Mouse (Mus musculus) layer of hippocampus, postnatal 10 days (tissue): ENCODE measurements around the gene Eci1. TPM values are rescaled to one million over a fixed set of nuclear protein-coding genes. Genes with fewer than 3 reads are reported as not detected.
A peak's percentile ranks its signal among the peaks of the same experiment; 100 is the strongest.

ENCODE experiments used
- DNase-seq, 2 experiments: peaks; one replicate each; pipeline ENCODE4 v3.0.0; 2021; ENCODE audit warnings: low spot score in 2 of 2
- total RNA-seq, 2 experiments: library from RNA; stranded (reverse); gene quantifications; 2 replicates each; pipeline ENCODE4 v1.2.3; 2021

Eci1 gene
- total RNA-seq, 2 experiments from 2014 or later = 19.2 to 21.1 TPM

DNA sequence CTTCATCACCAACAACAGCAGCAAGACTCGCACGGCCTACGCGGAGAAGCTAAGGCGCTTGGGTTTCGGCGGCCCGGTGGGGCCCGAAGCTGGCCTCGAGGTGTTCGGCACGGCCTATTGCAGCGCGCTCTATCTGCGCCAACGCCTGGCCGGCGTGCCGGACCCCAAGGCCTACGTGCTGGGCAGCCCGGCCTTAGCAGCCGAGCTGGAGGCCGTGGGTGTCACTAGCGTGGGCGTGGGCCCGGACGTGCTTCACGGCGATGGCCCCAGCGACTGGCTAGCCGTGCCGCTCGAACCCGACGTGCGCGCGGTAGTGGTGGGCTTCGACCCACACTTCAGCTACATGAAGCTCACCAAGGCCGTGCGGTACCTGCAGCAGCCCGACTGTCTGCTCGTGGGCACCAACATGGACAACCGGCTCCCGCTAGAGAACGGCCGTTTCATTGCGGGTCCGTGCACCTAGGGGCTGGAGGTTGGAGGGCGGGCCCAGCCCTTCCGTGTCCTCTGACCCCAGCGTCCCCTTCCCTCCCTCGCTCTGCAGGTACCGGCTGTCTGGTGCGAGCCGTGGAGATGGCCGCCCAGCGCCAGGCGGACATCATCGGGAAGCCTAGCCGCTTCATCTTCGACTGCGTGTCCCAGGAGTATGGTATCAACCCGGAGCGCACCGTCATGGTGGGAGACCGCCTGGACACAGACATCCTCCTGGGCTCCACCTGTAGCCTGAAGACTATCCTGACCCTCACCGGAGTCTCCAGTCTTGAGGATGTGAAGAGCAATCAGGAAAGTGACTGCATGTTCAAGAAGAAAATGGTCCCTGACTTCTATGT lies 44.5 kb downstream of the Eci1 start:
- DNase-seq = peak in 1 of 2 experiments; percentile 47

DNA sequence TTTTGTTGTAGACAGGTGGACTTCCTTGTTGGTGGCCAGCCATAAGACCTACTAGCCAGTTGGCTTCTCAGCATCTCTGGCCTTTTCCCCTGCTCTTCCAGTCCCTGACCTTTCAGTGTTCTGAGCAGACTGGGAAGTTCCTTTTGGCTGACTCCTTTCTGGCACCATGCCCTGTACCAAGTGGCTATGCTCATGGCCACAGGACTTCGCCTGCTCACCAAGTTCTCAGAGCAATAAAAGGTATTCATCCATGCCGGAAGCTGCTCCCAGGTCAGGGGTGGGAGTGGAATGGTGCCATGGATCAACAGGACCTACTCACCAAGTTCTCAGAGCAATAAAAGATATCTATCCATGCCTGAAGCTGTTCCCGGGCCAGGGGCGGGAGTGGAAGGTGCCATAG lies 46.1 kb downstream of the Eci1 start:
- DNase-seq = peak in 1 of 2 experiments; percentile 53

DNA sequence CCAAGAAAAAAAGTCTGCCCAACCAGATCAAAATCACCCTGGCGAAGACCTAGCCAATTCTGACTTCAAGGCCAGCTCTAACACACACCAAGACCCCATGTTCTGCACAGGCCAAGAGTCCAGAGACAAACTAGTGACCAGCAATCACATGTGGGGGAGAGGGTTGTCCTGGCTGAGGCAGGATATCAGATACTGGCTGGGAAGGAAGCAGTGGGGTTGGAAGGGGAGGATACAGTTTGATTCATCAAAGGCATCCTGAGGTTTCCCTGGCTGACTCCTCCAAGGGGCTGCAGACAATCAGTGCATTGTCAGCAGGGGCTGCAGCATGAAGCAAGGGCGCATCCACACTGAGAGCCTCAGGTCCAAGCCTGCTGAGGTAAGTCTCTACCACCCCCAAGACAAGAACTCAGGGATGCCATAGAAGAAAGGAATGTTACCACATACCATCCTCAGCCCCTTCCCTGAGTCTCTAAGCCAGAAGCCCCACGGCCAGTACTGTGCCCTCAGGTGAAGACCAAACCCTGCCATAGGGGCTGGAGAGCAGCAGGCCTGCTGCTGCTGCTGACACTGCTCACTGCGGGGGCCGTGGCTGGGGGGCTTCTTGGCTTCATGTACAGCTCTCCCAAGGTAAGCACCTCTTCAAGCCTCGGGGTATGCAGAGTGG lies 47.3 kb downstream of the Eci1 start, which contains the start of gene Bricd5:
Bricd5 (plus strand) TSS at position 273 of the 664 bp plus-strand sequence.
- DNase-seq = no peak

DNA sequence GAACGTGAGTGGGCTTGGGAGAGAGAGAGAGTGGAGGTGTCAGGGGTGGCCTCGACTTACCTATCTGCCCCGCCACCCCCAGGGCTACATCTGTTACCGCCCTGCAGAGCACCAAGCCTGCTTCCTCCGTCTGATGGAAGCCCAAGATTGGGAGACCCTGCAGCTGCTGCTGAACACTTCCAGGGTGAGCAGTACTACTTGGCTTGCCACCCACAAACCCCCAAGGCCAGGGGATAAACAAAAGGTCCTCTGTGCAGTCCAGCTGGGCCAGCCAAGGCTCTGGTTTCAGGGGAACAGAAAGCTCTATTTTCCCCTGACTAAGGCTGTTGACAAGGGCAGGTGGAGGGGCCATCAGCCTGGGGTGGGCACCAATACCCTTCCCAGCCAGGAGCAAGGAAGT lies 48.1 kb downstream of the Eci1 start:
- DNase-seq = peak; percentile 63 to 69

DNA sequence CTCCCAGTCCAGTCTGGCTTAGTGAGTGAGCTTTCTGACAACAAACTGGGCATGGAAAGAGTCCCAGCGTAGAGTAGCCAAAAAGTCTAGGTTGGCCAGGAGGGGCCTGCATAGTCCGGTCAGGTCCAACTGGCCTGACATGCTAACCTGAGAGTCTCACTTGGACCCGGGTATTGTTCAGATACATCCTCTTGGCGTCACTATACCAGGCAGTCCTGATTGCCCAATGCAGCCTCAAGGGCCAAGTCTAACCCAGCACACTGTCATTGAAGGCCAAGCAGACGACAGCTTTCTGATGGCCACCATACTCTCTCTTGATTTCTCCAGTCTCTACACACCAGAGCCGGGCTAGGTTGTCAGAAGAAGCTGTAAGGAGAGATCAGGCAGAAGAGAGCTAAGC lies 49.1 kb downstream of the Eci1 start:
- no peak for DNase-seq

DNA sequence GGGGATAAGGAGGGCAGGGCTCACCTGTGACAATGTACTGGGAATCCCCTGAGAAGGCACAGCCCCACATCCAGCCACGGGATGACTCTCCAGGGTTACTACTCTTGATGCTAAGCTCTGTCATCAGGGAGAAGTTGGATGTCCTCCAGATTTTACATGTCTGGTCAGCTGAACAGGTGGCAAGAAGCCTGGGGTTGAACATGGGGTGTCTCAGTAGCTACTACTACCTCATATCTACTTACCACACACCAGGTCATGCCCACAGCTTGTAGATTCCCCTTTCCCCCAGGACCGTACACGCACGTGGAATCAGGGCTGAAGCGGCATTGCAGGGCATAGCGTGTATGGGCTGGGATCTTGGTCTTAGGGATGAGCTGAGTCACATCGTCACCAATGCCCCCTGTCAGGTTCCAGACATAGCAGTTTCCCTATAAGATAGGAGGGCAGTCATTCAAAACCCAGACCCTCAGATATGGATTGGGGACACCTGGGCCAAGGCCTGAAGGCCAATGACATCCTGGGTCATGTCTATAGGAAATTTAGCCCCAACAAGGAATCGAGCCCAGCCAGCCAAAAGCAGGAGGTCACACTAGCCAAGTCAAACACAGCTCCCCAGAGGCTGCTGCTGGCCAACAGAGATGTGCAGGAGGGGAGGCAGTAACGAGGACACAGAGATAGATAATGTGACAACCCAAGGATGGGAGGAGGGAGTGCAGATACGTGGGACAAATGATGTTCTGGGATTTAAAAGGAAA lies 49.8 kb downstream of the Eci1 start:
- DNase-seq = no peak

DNA sequence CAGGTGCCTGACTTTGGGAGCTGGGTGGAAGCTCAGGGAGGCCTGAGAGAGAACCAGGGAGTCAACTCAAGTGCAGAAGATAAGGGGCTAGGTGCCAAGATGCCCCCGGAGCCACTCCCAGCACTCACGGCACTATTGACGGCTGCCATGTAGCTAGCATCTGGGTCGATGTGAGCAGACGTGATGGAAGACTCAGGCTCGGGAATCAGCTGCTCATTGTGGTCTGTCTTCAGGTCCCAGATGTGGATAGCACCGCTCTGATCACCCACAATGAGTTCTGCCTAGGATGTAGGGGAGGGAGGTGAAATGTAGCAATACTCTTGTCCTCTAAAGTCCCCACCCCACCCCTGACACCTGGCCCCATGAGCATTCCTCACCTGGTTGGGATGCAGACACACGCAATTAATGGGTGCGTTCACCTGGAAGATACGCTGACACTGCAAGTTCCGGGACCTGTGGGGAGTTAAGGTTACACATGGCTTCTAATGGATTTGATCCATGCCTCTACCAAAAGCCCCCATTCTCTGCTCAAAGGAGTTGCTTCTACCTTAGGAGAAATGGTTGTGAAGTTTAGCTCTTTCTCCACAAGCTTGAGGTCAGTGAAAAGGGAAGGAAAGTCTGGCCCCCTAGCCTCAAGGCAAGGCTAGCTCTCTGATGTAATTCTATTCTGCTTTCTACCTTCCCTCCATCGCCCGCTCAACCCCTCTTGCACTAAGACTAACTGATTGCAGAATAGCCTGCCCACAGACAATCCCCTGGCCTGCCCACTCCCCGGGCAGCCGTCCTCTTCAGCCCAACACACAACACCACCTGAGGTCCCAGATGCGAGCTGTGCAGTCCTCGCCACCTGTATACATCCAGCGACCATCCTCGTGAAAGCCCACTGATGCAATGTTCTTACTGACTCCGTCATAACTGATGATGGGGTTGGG lies 50.9 kb downstream of the Eci1 start:
- DNase-seq = no peak

DNA sequence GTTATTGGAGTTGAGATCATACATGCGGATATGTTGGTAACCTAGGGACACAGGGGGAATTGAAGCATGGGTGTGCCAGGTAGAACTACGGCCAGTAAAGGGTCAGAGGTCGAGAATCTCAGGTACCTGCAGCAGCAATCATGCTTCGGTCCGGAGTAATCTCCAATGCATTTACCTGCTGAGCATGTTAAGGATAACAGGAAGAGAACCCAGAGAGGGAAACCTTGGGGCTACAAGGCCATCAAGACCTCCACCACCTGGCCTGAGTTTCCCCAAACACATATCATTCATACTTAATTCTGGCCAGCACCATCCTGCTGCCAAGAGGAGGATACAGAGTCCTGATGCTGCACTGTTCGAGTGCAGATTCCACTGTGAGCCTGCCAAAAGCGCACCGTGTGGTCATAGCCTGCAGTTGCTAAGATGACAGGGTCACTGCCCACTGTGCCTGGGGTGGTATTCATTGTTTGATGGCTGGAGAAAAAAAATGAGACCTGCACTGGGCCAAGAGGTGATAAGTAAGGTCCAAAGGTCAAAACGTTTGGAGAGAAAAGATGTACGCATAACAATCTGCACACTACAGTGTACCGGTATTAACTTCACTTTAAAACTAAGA lies 51.7 kb downstream of the Eci1 start:
- DNase-seq = no peak

DNA sequence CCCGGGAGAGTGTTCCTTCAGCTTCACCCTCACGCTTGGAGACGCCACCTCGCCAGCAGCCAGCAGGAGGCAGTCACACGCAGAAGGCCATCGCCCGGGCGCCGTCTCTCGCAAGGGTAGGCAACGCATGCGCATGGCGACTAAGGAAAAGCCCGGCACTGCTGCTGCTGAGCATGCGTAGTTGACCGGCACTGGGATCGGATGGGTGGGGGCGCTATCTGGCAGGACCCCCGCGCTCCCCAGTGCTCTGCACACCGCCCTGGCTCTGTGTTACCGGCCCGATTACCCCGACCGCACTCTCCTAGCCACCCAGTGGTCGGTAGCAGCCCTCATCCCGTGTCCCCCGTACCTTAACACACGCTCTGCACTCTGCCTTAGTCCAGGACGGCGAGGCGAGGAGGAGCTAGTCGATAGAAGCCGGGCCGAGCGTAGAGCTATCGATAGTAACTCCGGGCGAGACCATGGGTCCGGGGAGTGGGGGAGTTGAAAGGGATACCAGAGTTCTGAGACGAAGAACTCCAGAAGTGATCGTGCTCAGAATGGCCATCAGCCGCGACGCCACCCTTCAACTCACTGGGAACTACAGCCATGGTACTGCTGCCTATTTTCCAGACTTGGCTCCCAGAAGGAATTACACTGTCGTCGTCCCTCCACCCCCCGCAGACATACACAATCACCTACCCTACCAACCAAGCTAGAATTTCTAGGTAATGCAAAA lies 52.4 kb downstream of the Eci1 start, which contains the start of gene Mlst8:
Mlst8 (minus strand) TSS at position 416 of the 718 bp plus-strand sequence.
- DNase-seq = peak; percentile 99

DNA sequence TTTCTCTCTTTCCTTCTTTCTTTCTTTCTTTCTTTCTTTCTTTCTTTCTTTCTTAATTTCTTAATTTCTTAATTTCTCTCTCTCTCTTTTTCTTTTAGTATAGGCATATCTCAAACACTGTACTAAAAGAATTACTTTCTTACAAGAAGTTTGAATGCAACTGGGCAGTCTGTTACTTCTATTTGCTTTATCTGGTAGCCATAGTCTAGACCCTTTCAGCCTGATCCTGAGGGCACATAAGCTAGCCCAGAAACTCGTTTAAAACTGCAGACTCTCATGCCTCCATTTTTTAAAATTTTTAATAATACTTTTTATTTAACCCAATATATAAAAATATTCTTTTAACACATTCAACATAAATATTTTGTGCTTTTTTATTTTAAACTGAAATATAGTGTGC lies 53.0 kb downstream of the Eci1 start:
- DNase-seq = no peak

DNA sequence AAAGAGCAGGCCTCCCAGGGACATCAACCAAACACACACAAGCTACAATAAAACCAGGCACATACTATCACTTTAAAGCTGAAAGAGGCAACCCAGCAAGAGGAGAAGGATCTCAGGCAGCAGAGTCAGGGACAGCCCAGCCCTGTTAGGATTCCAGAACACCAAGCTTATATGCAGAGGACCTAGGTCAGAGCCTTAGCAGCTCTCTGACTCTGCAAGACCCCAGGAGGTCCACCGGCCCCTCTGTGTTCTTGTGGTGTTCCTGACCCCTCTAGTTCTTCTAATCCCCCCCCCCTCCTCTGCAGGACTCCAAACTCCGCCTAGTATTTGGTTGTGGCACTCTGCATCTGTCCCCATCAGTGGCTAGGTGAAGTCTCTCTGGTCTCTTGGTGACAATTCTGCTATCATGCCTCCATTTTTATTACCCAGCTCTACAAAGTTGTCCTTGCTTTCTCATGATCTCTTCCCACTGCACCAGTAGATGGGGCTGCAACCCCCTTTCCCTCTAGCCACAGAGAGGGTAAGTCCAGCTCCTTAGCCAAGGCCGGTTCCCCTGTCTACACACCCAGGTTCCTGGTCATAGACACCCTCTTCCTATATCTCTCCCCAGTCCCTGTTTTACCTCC lies 53.9 kb downstream of the Eci1 start:
- DNase-seq = no peak

DNA sequence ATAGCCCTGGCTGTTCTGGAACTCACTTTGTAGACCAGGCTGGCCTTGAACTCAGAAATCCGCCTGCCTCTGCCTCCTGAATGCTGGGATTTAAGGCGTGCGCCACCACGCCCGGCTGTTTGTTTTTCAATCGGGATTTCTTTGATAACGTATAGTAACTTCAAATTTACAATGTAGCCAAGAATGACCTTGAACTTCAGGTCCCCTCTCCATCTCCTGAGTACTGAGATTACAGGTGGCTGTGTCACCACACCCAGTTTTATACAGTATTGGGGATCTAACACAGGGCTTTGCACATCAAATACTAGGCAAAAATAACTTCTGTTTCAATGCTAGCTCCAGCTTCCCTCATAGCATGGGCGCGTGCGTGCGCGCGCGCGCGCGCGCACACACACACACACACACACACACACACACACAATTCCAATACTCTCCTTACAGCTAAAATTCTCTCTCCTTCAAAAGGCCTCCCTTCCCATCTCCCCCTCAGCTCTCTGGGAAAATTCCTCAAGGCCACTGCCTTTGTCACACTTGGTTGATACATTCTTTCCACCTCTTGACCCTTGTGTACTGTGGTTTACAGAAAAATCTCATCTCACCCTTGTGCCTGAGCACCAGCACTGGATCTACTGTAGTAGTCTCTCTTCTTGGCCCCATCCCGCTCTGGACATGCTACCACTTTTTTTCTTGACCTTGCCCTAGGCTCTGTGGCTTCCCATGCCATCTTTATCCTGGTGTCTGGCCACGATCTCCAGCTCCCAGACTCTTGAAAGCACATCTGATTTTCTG lies 54.8 kb downstream of the Eci1 start:
- DNase-seq = no peak

DNA sequence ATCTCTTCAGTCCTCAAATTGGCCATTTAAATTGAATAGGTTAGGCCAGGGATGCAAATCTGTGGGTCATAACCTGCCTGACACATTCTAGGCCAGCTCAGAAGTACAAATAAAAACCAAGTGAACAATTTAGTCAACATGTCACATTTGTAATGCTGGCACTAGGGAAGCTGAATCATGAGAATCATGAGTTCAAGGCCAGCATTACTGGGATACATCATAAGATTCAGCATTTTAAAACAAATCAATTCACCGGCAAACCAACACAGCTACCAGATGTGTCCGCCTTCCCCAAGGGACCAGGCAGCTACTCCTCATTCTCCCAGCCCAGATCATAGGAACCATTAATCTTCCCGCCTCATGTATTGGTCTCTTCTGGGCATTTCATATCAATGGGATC lies 57.1 kb downstream of the Eci1 start:
- DNase-seq = no peak

DNA sequence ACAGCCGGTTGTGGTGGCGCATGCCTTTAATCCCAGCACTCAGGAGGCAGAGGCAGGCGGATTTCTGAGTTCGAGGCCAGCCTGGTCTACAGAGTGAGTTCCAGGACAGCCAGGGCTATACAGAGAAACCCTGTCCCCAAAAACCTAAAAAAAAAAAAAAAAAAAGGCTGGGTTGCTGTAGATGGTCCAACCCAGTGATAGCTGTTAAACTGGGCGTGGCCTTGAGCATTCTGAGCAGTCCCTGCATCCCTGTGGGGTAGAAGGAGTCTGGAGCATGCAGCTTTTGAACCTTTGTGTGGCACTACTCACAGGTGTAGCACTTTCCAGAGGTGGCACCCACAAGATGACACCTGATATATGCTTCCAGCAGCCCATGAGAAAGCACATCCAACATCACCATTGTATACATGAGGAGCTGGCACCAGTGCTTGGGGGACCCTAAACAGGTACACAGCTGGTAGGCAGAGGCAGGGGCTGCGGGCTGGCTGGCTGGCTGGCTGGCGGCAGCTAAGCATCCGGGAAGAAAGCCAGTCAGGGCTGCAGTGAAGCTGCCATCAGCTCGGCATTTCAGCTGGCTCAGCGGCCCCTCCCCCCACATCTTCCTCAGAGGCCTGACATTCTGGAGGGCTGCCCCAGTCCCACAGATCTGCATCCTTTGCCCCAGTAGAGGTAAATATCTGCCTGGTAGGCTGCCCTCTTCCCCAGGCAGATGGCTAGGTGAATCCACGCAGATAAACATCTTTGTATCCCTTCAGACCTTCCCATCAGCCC lies 58.8 kb downstream of the Eci1 start:
- DNase-seq = peak; percentile 66 to 77

DNA sequence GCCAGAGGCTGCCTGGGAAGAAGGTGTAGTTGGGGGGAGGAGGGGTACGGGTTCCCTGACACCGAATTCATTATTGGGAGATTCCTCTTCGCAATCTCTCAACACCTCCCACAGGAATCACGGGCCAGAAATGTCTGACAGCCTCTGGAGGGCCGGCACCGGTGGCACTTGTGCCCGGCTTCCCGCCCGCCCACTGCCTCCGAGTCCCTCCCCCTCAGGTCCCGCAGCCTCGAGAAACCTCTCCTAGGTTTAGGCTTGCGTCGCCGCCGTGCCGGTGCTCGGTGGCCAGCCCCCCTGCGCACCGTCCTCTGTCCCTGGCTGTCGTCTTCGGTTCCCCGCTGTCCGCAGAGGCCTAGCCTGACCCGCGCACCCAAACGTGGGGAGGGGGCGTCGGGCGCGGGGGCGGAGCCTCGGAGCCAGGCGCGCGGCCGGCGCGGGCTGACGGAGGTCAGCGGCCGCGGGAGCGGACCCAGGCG lies 61.8 kb downstream of the Eci1 start, which contains the start of gene Caskin1:
Caskin1 (plus strand) TSS at position 416 of the 476 bp plus-strand sequence.
- peak; percentile 52 to 68 for DNase-seq

DNA sequence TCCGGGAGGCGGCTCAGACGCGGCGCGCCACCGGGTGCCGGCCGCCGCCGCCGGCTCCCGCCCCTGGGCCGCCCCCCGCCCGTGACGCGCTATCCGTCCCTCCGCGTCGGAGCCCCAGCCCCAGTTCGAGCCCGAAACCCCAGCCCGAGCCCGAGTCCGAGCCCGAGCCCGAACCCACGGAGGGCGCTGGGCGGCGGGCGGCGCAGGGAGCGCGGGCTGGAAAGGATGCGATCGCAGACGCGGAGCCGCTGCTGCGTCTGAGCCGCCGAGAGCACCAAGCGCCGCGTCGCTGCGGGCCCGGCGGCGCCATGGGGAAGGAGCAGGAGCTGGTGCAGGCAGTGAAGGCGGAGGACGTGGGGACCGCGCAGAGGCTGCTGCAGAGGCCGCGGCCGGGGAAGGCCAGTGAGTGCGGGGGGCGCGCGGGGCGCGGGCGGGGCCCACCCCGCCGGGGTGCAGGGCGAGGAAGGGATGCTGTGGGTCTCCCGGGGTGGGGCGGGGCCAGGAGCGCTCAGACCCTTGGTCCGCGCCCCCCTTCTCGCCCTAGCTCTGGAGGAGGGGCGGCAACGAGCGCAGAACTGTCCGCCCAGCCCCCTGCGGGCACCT lies 62.3 kb downstream of the Eci1 start:
- peak; percentile 62 to 68 for DNase-seq
